Mouse (Mus musculus): ENCODE results near the gene Aurkaip1.
"Not testable (repeated sequence)": the region's sequence is repeated elsewhere in the genome, so short reads cannot be mapped to it uniquely, and the experiment has no call there.

Gene Aurkaip1

GRCm38 (mm10) chr4:155831205-155831766, at the start of gene Aurkaip1:
Gene Aurkaip1, plus strand, starts transcription at chr4:155831272.
- DNase-seq (ENCODE audit: extremely low read depth, low read depth): peak; percentile 90

- no peak for DNase-seq (ENCODE audit: extremely low read depth, low read depth)
These were observed 47.5 kb upstream of the Aurkaip1 start for GRCm38 (mm10) chr4:155783486-155784080.

- peak; percentile 64 for DNase-seq (ENCODE audit: extremely low read depth, low read depth)
These were observed 46.9 kb upstream of the Aurkaip1 start for GRCm38 (mm10) chr4:155784081-155784701.

GRCm38 (mm10) chr4:155785246-155785645, 45.8 kb upstream of the Aurkaip1 start:
- no peak for DNase-seq (ENCODE audit: extremely low read depth, low read depth)

GRCm38 (mm10) chr4:155785819-155786218, 45.3 kb upstream of the Aurkaip1 start, which contains the start of gene Tmem88b:
Gene Tmem88b, minus strand, starts transcription at chr4:155785874.
- DNase-seq (ENCODE audit: extremely low read depth, low read depth): peak; percentile 59

- DNase-seq (ENCODE audit: extremely low read depth, low read depth): peak; percentile 89
These were observed 42.8 kb upstream of the Aurkaip1 start for GRCm38 (mm10) chr4:155788300-155788699.

- not testable (repeated sequence) for DNase-seq (ENCODE audit: extremely low read depth, low read depth)
These were observed 42.2 kb upstream of the Aurkaip1 start for GRCm38 (mm10) chr4:155788833-155789232.

- no peak for DNase-seq (ENCODE audit: extremely low read depth, low read depth)
These were observed 41.0 kb upstream of the Aurkaip1 start, which contains the start of gene Ankrd65 for GRCm38 (mm10) chr4:155790021-155790489. Gene Ankrd65, plus strand, starts transcription at chr4:155790439.

- no peak for DNase-seq (ENCODE audit: extremely low read depth, low read depth)
These were observed 40.4 kb upstream of the Aurkaip1 start for GRCm38 (mm10) chr4:155790650-155791161.

- DNase-seq (ENCODE audit: extremely low read depth, low read depth): no peak
These were observed 39.7 kb upstream of the Aurkaip1 start for GRCm38 (mm10) chr4:155791240-155791933.

GRCm38 (mm10) chr4:155793730-155794129, 37.3 kb upstream of the Aurkaip1 start:
- no peak for DNase-seq (ENCODE audit: extremely low read depth, low read depth)

GRCm38 (mm10) chr4:155802075-155802474, 29.0 kb upstream of the Aurkaip1 start:
- no peak for DNase-seq (ENCODE audit: extremely low read depth, low read depth)

- peak; percentile 59 for DNase-seq (ENCODE audit: extremely low read depth, low read depth)
These were observed 28.2 kb upstream of the Aurkaip1 start, which contains the start of gene Mrpl20 for GRCm38 (mm10) chr4:155802741-155803339. Gene Mrpl20, plus strand, starts transcription at chr4:155802878.

GRCm38 (mm10) chr4:155803340-155804041, 27.6 kb upstream of the Aurkaip1 start:
- peak; percentile 87 for DNase-seq (ENCODE audit: extremely low read depth, low read depth)

GRCm38 (mm10) chr4:155807841-155808240, 23.2 kb upstream of the Aurkaip1 start:
- DNase-seq (ENCODE audit: extremely low read depth, low read depth): no peak

GRCm38 (mm10) chr4:155811929-155812664, 19.0 kb upstream of the Aurkaip1 start, which contains the start of gene Ccnl2:
Gene Ccnl2, plus strand, starts transcription at chr4:155812489.
- DNase-seq (ENCODE audit: extremely low read depth, low read depth): peak; percentile 93

- no peak for DNase-seq (ENCODE audit: extremely low read depth, low read depth)
These were observed 18.3 kb upstream of the Aurkaip1 start for GRCm38 (mm10) chr4:155812665-155813181.

GRCm38 (mm10) chr4:155817533-155817932, 13.5 kb upstream of the Aurkaip1 start:
- DNase-seq (ENCODE audit: extremely low read depth, low read depth): no peak

GRCm38 (mm10) chr4:155821025-155821424, 10.0 kb upstream of the Aurkaip1 start:
- DNase-seq (ENCODE audit: extremely low read depth, low read depth): no peak
